Mouse (Mus musculus) myocyte (in vitro differentiated cells): Measurements from ENCODE around the gene Klc2. TPM values are rescaled to one million over a fixed set of nuclear protein-coding genes. Genes with fewer than 3 reads are reported as not detected.

ENCODE experiments used
- H3K27me3 ChIP-seq: one replicate; pipeline ENCODE4 v1.6.1; 2011; ENCODE audit not compliant: control insufficient read depth, insufficient read depth, insufficient read length
- H3K36me3 ChIP-seq: one replicate; pipeline ENCODE4 v1.6.1; 2011; ENCODE audit not compliant: control insufficient read depth, insufficient read depth
- H3K4me2 ChIP-seq: one replicate; pipeline ENCODE4 v1.6.1; 2011; ENCODE audit warnings: low read depth, control low read depth
- H3K4me3 ChIP-seq: one replicate; pipeline ENCODE4 v1.5.1; 2011; ENCODE audit warnings: mild to moderate bottlenecking, control low read depth, moderate library complexity
- H3K79me2 ChIP-seq: one replicate; pipeline ENCODE4 v1.6.1; 2011; ENCODE audit not compliant: control insufficient read depth, insufficient read depth
- H3ac ChIP-seq: one replicate; pipeline ENCODE4 v1.6.1; 2011; ENCODE audit not compliant: control insufficient read depth, insufficient read length
- CEBPB ChIP-seq: IDR thresholded peaks from 2 replicates; pipeline ENCODE4 v1.6.1; 2011; ENCODE audit warnings: mild to moderate bottlenecking, moderate library complexity; ENCODE audit not compliant: poor library complexity, insufficient read depth, severe bottlenecking
- E2F4 ChIP-seq: IDR thresholded peaks from one replicate; pipeline ENCODE4 v1.6.1; 2011; ENCODE audit warnings: mild to moderate bottlenecking, control low read depth, moderate library complexity; ENCODE audit not compliant: insufficient read depth
- MAX ChIP-seq: IDR thresholded peaks from one replicate; pipeline ENCODE4 v1.6.1; 2011; ENCODE audit warnings: low read depth, mild to moderate bottlenecking, control low read depth
- MYOD1 ChIP-seq, 3 experiments: IDR thresholded peaks; one replicate each; pipeline ENCODE4 v1.6.1; 2011; ENCODE audit warnings: control low read depth in 2 of 3, low read depth in 2 of 3, mild to moderate bottlenecking in 2 of 3, moderate library complexity in 1 of 3; ENCODE audit not compliant: insufficient read length in 2 of 3, control insufficient read depth in 1 of 3
- MYOG ChIP-seq, 3 experiments: IDR thresholded peaks; one replicate each; pipeline ENCODE4 v1.6.1; 2011; ENCODE audit warnings: control low read depth in 2 of 3, low read depth in 2 of 3, mild to moderate bottlenecking in 2 of 3; ENCODE audit not compliant: insufficient read length in 2 of 3, control insufficient read depth in 1 of 3, insufficient read depth in 1 of 3
- POLR2A ChIP-seq: IDR thresholded peaks from one replicate; pipeline ENCODE4 v1.6.1; 2011; ENCODE audit warnings: low read depth, mild to moderate bottlenecking, control low read depth, moderate library complexity; ENCODE audit not compliant: insufficient read length
- POLR2AphosphoS2 ChIP-seq: IDR thresholded peaks from one replicate; pipeline ENCODE4 v1.6.1; 2011; ENCODE audit warnings: low read depth, control low read depth; ENCODE audit not compliant: insufficient read length
- REST ChIP-seq: IDR thresholded peaks from one replicate; pipeline ENCODE4 v1.6.1; 2011; ENCODE audit warnings: mild to moderate bottlenecking, control low read depth, moderate library complexity; ENCODE audit not compliant: insufficient read depth, insufficient read length
- SRF ChIP-seq: IDR thresholded peaks from one replicate; pipeline ENCODE4 v1.6.1; 2011; ENCODE audit warnings: low read depth; ENCODE audit not compliant: control insufficient read depth, insufficient read length
- TCF12 ChIP-seq: IDR thresholded peaks from one replicate; pipeline ENCODE4 v1.6.1; 2011; ENCODE audit warnings: mild to moderate bottlenecking, control low read depth; ENCODE audit not compliant: poor library complexity, insufficient read depth, severe bottlenecking
- TCF3 ChIP-seq: IDR thresholded peaks from one replicate; pipeline ENCODE4 v1.6.1; 2011; ENCODE audit warnings: low read depth, control low read depth; ENCODE audit not compliant: insufficient read length
- USF1 ChIP-seq: IDR thresholded peaks from one replicate; pipeline ENCODE4 v1.6.1; 2011; ENCODE audit warnings: low read depth, mild to moderate bottlenecking, control low read depth, moderate library complexity
- polyA plus RNA-seq: library from polyadenylated mRNA; unstranded; fragments of >200 nt; fragmentation: generic; extraction: Trizol; gene quantifications from one replicate; pipeline ENCODE4 v1.2.1, GENCODE M21; 2012; ENCODE audit warnings: missing spikeins

Klc2 gene
- polyA plus RNA-seq, 1 experiment = 56.7 TPM

GRCm38 (mm10) chr19:5124055-5124614 is 5.8 kb upstream of the Klc2 start:
- Histone ChIP-seq H3K4me3 (no peak overlapping the region), H3K79me2 (no peaks in the 10 kb centered on the region), H3ac (no peak overlapping the region), H3K36me3 (no peaks in the 10 kb centered on the region), H3K4me2 (no peak overlapping the region), H3K27me3 (peaks cover 7% of the 10 kb centered on the region)
- TF ChIP-seq REST (no peak), CEBPB (no peak), MYOD1 (IDR thresholded peaks at IDR 0.05; ENCODE audit: control insufficient read depth in 1 of 3, insufficient read length in 2 of 3, low read depth in 2 of 3) (no peak), E2F4 (no peak), POLR2A (no peak), POLR2AphosphoS2 (no peak), MAX (no peak), TCF12 (no peak), SRF (no peak), TCF3 (no peak), MYOG (IDR thresholded peaks at IDR 0.05; ENCODE audit: control insufficient read depth in 1 of 3, insufficient read depth in 1 of 3, insufficient read length in 2 of 3, low read depth in 2 of 3) (no peak), USF1 (no peak)

GRCm38 (mm10) chr19:5123241-5123640 is 4.9 kb upstream of the Klc2 start:
- no peak overlapping the region for H3ac ChIP-seq
- H3K4me2 ChIP-seq = no peak overlapping the region
- peaks cover 7% of the 10 kb centered on the region for H3K27me3 ChIP-seq
- no peaks in the 10 kb centered on the region for H3K79me2 ChIP-seq
- TF ChIP-seq REST (no peak), POLR2A (no peak), MYOD1 (IDR thresholded peaks at IDR 0.05; ENCODE audit: control insufficient read depth in 1 of 3, insufficient read length in 2 of 3, low read depth in 2 of 3) (no peak), TCF3 (no peak), USF1 (no peak), POLR2AphosphoS2 (no peak), MYOG (IDR thresholded peaks at IDR 0.05; ENCODE audit: control insufficient read depth in 1 of 3, insufficient read depth in 1 of 3, insufficient read length in 2 of 3, low read depth in 2 of 3) (no peak), E2F4 (no peak), CEBPB (no peak), MAX (no peak), SRF (no peak), TCF12 (no peak)
- H3K36me3 ChIP-seq = no peaks in the 10 kb centered on the region
- H3K4me3 ChIP-seq = no peak overlapping the region

GRCm38 (mm10) chr19:5122492-5122891 is 4.1 kb upstream of the Klc2 start:
- Histone ChIP-seq H3K79me2 (peaks cover 1% of the 10 kb centered on the region), H3ac (no peak overlapping the region), H3K36me3 (no peaks in the 10 kb centered on the region), H3K4me3 (no peak overlapping the region), H3K4me2 (no peak overlapping the region), H3K27me3 (peaks cover 7% of the 10 kb centered on the region)
- TF ChIP-seq POLR2AphosphoS2 = no peak
- no peak for TF ChIP-seq E2F4
- TF ChIP-seq MAX = no peak
- TF ChIP-seq USF1 = no peak
- TF ChIP-seq POLR2A = no peak
- no peak for TF ChIP-seq REST
- TF ChIP-seq TCF12 = no peak
- no peak for TF ChIP-seq MYOD1 (IDR thresholded peaks at IDR 0.05; ENCODE audit: control insufficient read depth in 1 of 3, insufficient read length in 2 of 3, low read depth in 2 of 3)

GRCm38 (mm10) chr19:5117494-5118383 is 621 bp downstream of the Klc2 start:
- Histone ChIP-seq H3K36me3 (peaks cover 4% of the 10 kb centered on the region), H3K4me2 (peak overlapping the region; percentile 99), H3K27me3 (no peaks in the 10 kb centered on the region), H3K4me3 (peak overlapping the region; percentile 69), H3ac (peak overlapping the region; percentile 31), H3K79me2 (peaks cover 11% of the 10 kb centered on the region)
- TF ChIP-seq TCF12 (no peak), CEBPB (no peak), POLR2AphosphoS2 (peak; percentile 36), MYOD1 (IDR thresholded peaks at IDR 0.05; ENCODE audit: control insufficient read depth in 1 of 3, insufficient read length in 2 of 3, low read depth in 2 of 3) (no peak), TCF3 (no peak), SRF (no peak), REST (no peak), MYOG (IDR thresholded peaks at IDR 0.05; ENCODE audit: control insufficient read depth in 1 of 3, insufficient read depth in 1 of 3, insufficient read length in 2 of 3, low read depth in 2 of 3) (no peak), E2F4 (no peak), POLR2A (peak; percentile 75), MAX (no peak), USF1 (no peak)

- Histone ChIP-seq H3K4me2 (no peak overlapping the region), H3K27me3 (no peaks in the 10 kb centered on the region), H3ac (no peak overlapping the region), H3K79me2 (peaks cover 11% of the 10 kb centered on the region), H3K36me3 (peaks cover 8% of the 10 kb centered on the region), H3K4me3 (no peak overlapping the region)
- TF ChIP-seq TCF12 (no peak), TCF3 (no peak), MAX (no peak), REST (no peak), POLR2AphosphoS2 (no peak), CEBPB (no peak), E2F4 (no peak), USF1 (no peak), POLR2A (no peak), MYOD1 (IDR thresholded peaks at IDR 0.05; ENCODE audit: control insufficient read depth in 1 of 3, insufficient read length in 2 of 3, low read depth in 2 of 3) (no peak), SRF (no peak), MYOG (IDR thresholded peaks at IDR 0.05; ENCODE audit: control insufficient read depth in 1 of 3, insufficient read depth in 1 of 3, insufficient read length in 2 of 3, low read depth in 2 of 3) (no peak)
Observed at GRCm38 (mm10) chr19:5113783-5114182, 4.6 kb downstream of the Klc2 start.
